Mouse (Mus musculus) CH12.LX (cell line): ENCODE data around the gene Ermap. TPM values are rescaled to one million over a fixed set of nuclear protein-coding genes. Genes with fewer than 3 reads are reported as not detected.

Experiments
- DNase-seq: peaks from one replicate; pipeline ENCODE4 v3.0.0-alpha.2; 2013; ENCODE audit errors: extremely low read depth
- H3K27ac ChIP-seq: 2 replicates; pipeline ENCODE4 v1.5.1; 2012; ENCODE audit warnings: low read depth, mild to moderate bottlenecking, control low read depth, moderate library complexity; ENCODE audit not compliant: insufficient read depth
- H3K27me3 ChIP-seq: replicated peaks from 2 replicates; pipeline ENCODE3; 2012; ENCODE audit warnings: inconsistent platforms
- H3K36me3 ChIP-seq, 2 experiments: replicated peaks in 1 of 2; 2 replicates each; pipeline versions ENCODE3 to v1.6.1; 2012; ENCODE audit warnings: inconsistent platforms in 1 of 2, low read length in 1 of 2, mild to moderate bottlenecking in 1 of 2, mixed read lengths in 1 of 2, moderate library complexity in 1 of 2; ENCODE audit not compliant: control insufficient read depth in 1 of 2, insufficient read depth in 1 of 2
- H3K4me1 ChIP-seq, 2 experiments: 2 replicates each; pipeline ENCODE4 v1.6.1; 2012; ENCODE audit warnings: inconsistent platforms in 1 of 2, moderate library complexity in 1 of 2; ENCODE audit not compliant: insufficient read depth in 2 of 2, control insufficient read depth in 1 of 2
- H3K4me2 ChIP-seq: 2 replicates; pipeline ENCODE4 v1.6.1; 2012; ENCODE audit warnings: low read depth, mild to moderate bottlenecking, control low read depth; ENCODE audit not compliant: poor library complexity, insufficient read depth, severe bottlenecking
- H3K4me3 ChIP-seq, 3 experiments: fragments of 150-350 bp in 1 of 3; sonication (generic) in 1 of 3; replicated peaks in 1 of 3; 2 replicates each; pipeline versions ENCODE3 to v1.5.1; 2011 to 2012; ENCODE audit warnings: low read depth in 2 of 3, low read length in 2 of 3, mild to moderate bottlenecking in 2 of 3, moderate library complexity in 2 of 3, control low read depth in 1 of 3, improper control_type of control experiment in 1 of 3, inconsistent platforms in 1 of 3, mixed read lengths in 1 of 3; ENCODE audit not compliant: poor library complexity in 1 of 3
- H3K79me2 ChIP-seq: replicated peaks from 2 replicates; pipeline ENCODE4 v1.6.1; 2012; ENCODE audit warnings: mild to moderate bottlenecking, moderate library complexity; ENCODE audit not compliant: control insufficient read depth, poor library complexity, insufficient read depth, severe bottlenecking; ENCODE audit errors: extremely low read depth
- H3K9ac ChIP-seq: 2 replicates; pipeline ENCODE4 v1.6.1; 2012; ENCODE audit warnings: low read depth, mild to moderate bottlenecking, control low read depth, moderate library complexity; ENCODE audit not compliant: insufficient read depth
- H3K9me3 ChIP-seq: replicated peaks from 2 replicates; pipeline ENCODE3; 2012; ENCODE audit warnings: low read length, inconsistent platforms, mixed read lengths
- BHLHE40 ChIP-seq: IDR thresholded peaks from 2 replicates; pipeline ENCODE4 v1.6.1; 2011; ENCODE audit warnings: mild to moderate bottlenecking, low read depth, low read length, improper control_type of control experiment
- CTCF ChIP-seq, 2 experiments: IDR thresholded peaks in 1 of 2; conservative IDR thresholded peaks in 1 of 2; 2 replicates each; pipeline ENCODE4 v1.5.1; 2011 to 2012; ENCODE audit warnings: low read depth in 2 of 2, low read length in 2 of 2, improper control_type of control experiment in 1 of 2, inconsistent platforms in 1 of 2, mild to moderate bottlenecking in 1 of 2, moderate library complexity in 1 of 2
- ELF1 ChIP-seq: IDR thresholded peaks from 2 replicates; pipeline ENCODE4 v1.6.1; 2014; ENCODE audit warnings: low read depth, mild to moderate bottlenecking, inconsistent platforms, low read length, improper control_type of control experiment
- EP300 ChIP-seq: IDR thresholded peaks from 2 replicates; pipeline ENCODE4 v1.6.1; 2011; ENCODE audit warnings: low read length, improper control_type of control experiment
- HCFC1 ChIP-seq: IDR thresholded peaks from 2 replicates; pipeline ENCODE4 v1.6.1; 2012; ENCODE audit warnings: low read depth, mild to moderate bottlenecking, inconsistent platforms, low read length, improper control_type of control experiment
- MAFK ChIP-seq: IDR thresholded peaks from 2 replicates; pipeline ENCODE4 v1.6.1; 2011; ENCODE audit warnings: low read length, improper control_type of control experiment; ENCODE audit not compliant: insufficient replicate concordance
- MAX ChIP-seq: IDR thresholded peaks from 2 replicates; pipeline ENCODE4 v1.6.1; 2011; ENCODE audit warnings: low read length, improper control_type of control experiment
- MYC ChIP-seq: IDR thresholded peaks from 2 replicates; pipeline ENCODE4 v1.6.1; 2011; ENCODE audit warnings: low read depth, mild to moderate bottlenecking, improper control_type of control experiment, low read length
- NELFE ChIP-seq: IDR thresholded peaks from 2 replicates; pipeline ENCODE4 v1.6.1; 2011; ENCODE audit warnings: low read depth, low read length, improper control_type of control experiment
- NRF1 ChIP-seq: IDR thresholded peaks from 2 replicates; pipeline ENCODE4 v1.6.1; 2014; ENCODE audit warnings: low read depth, mild to moderate bottlenecking, inconsistent platforms, low read length, improper control_type of control experiment, moderate library complexity
- RAD21 ChIP-seq: IDR thresholded peaks from 2 replicates; pipeline ENCODE4 v1.6.1; 2011; ENCODE audit warnings: low read depth, mild to moderate bottlenecking, low read length, improper control_type of control experiment, moderate library complexity
- SMC3 ChIP-seq: IDR thresholded peaks from 2 replicates; pipeline ENCODE4 v1.6.1; 2011; ENCODE audit warnings: low read depth, low read length, improper control_type of control experiment
- TCF12 ChIP-seq: IDR thresholded peaks from 2 replicates; pipeline ENCODE4 v1.6.1; 2014; ENCODE audit warnings: low read depth, mild to moderate bottlenecking, inconsistent platforms, low read length, improper control_type of control experiment
- UBTF ChIP-seq: IDR thresholded peaks from 2 replicates; pipeline ENCODE4 v1.6.1; 2012; ENCODE audit warnings: low read depth, mild to moderate bottlenecking, inconsistent platforms, low read length, improper control_type of control experiment, moderate library complexity
- ZC3H11A ChIP-seq: IDR thresholded peaks from 2 replicates; pipeline ENCODE4 v1.6.1; 2012; ENCODE audit warnings: low read depth, mild to moderate bottlenecking, inconsistent platforms, low read length, improper control_type of control experiment
- dilution Hi-C: fragments of 300-500 bp; cut with MboI; formaldehyde crosslinking; loops from 2 replicates; pipeline ENCODE4 v1.14.3; 2020; ENCODE audit warnings: low sequenced_read_pairs; ENCODE audit not compliant: extremely low pct_unique_long_range_greater_than_20kb, extremely low pct_ligation_motif_present
- in situ Hi-C: fragments of 300-500 bp; cut with MboI; formaldehyde crosslinking; loops from 3 replicates; pipeline ENCODE4 v1.14.3; 2019; ENCODE audit warnings: low sequenced_read_pairs, low pct_ligation_motif_present, low pct_unique_long_range_greater_than_20kb, mixed read lengths
- polyA plus RNA-seq: library from polyadenylated mRNA; unstranded; fragments of >175 nt; gene quantifications from 2 replicates; pipeline ENCODE4 v1.2.1, GENCODE M21; 2012; ENCODE audit warnings: low read depth; ENCODE audit not compliant: insufficient read length
- total RNA-seq, 2 experiments: library from RNA; depleted of rRNA; stranded (reverse); fragments of 300-350 nt in 1 of 2; fragments of >200 nt in 1 of 2; gene quantifications; 2 replicates each; pipeline ENCODE4 v1.2.3; 2012 to 2014

Gene Ermap
- total and polyA plus RNA-seq, 3 experiments, result not detected

DNA sequence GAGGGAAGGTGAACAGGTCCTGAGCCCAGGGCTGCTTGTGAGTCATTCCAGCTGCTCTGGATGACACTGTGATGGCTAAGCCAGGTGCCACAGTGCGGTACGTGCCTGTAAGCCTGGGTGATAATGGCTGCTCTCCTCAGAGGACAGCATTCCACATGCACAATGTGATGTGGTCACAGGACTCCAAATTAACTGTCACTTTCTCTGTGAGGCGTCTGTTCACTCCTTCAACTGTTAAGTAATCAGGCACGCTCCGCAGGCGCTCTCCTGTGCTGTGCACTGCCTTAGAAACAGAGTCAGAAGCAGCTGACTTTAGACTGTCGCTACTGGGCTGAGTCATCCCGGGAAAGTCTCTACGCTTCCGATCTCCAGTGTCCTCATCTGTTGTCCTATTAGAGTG, 48.6 kb downstream of the Ermap start (continued):
- TF ChIP-seq EP300 (no peak), ELF1 (no peak), MAFK (no peak)

DNA sequence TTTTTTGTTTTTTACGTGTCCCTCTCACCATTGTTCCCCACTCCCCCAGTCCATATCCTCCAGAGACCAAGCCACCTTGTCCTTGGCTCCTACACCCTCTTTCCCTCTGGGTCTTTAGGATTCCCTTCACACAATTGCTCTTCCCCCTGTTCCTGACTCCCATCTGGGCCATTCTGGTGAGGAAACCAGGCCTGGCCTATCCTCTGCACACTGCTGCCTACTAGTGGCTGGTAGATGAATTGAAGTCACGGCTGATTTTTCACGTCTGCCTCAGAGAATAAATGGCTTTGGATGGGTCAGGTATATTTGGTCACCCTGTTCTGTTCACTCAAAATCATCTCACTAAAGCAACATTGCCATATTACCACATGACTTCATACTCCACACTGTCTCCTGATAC, 49.7 kb downstream of the Ermap start:
- H3K79me2 ChIP-seq, result no peaks in the 10 kb centered on the region
- H3K9ac ChIP-seq, result no peak overlapping the region
- no peaks in the 10 kb centered on the region for H3K27me3 ChIP-seq
- no peak overlapping the region for H3K4me2 ChIP-seq
- peaks cover 24 to 39% of the 10 kb centered on the region in 2 experiments for H3K36me3 ChIP-seq
- in situ Hi-C loops, result no loop called here
- TF ChIP-seq NELFE (peak; percentile 32; the same call in 1 of the 2 replicates), UBTF (no peak), SMC3 (peak; percentile 84), MYC (0 out of 2 replicates have a peak, but pooled peaks have one; percentile 28), BHLHE40 (no peak), ZC3H11A (peak; percentile 12; the same call in 1 of the 2 replicates), TCF12 (0 out of 2 replicates have a peak, but pooled peaks have one; percentile 12), MAX (no peak), RAD21 (peak; percentile 80), HCFC1 (peak; percentile 23; the same call in 1 of the 2 replicates), CTCF (conservative IDR thresholded peaks at IDR 0.05 in 1 of 2, IDR thresholded peaks at IDR 0.05 in 1 of 2; ENCODE audit: low read depth in 2 of 2, low read length in 2 of 2) (peak; percentile 91 to 100)
- TF ChIP-seq, all 38 proteins: peak for 8
- dilution Hi-C loops, result no loop called here
- no peak overlapping the region for H3K27ac ChIP-seq
- peak; percentile 66 for DNase-seq
- no peak overlapping the region for H3K4me3 ChIP-seq
- peaks cover 3 to 4% of the 10 kb centered on the region in 2 experiments; a peak in 3 of 4 replicates for H3K4me1 ChIP-seq
- H3K9me3 ChIP-seq, result peaks cover 4% of the 10 kb centered on the region

DNA sequence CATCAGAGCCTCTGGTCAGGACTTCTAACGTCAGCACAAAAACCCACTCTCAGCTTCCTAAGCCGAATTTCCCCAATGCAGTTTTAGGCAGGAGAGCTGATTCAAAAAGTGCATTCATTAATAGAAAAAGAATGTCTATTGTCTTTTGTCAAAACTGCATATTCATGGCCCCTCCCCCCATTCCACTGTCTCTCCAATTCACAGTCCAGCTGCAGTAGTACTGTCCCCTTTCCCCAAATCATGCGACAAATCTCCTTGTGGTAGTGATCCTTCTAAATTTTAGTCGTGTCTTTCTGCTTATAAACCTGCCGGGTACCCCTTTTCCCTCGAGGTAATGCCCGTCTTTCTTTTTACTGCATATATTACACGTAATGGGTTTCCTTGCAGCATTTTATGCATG, 51.0 kb downstream of the Ermap start:
- dilution Hi-C loops, result no loop called here

More for the DNA sequence above, 51.0 kb downstream of the Ermap start:
- Histone ChIP-seq H3K4me2 (no peak overlapping the region), H3K9ac (no peak overlapping the region), H3K9me3 (no peaks in the 10 kb centered on the region), H3K36me3 (peaks cover 38 to 52% of the 10 kb centered on the region in 2 experiments), H3K27me3 (no peaks in the 10 kb centered on the region), H3K27ac (no peak overlapping the region), H3K4me3 (no peak overlapping the region), H3K4me1 (peaks cover 3 to 4% of the 10 kb centered on the region in 2 experiments; a peak in 3 of 4 replicates), H3K79me2 (no peaks in the 10 kb centered on the region)
- no peak for TF ChIP-seq TCF12
- TF ChIP-seq ZC3H11A, result no peak
- no peak for TF ChIP-seq HCFC1
- no peak for TF ChIP-seq NRF1
- no peak for DNase-seq
- in situ Hi-C loops, result no loop called here
